Mouse (Mus musculus) liver, adult 2 months (tissue): ENCODE measurements at regions not wholly inside any gene's neighbourhood (a gene's known extent, or its start where the extent isn't known, plus 50 kb on each side); places are given as distances from the start of the nearest gene placed in this dataset.

Experiments used
- DNase-seq: peaks from one replicate; pipeline ENCODE4 v3.0.0-alpha.2; 2011; ENCODE audit warnings: low read depth, low spot score; ENCODE audit errors: extremely low read depth
- H3K27ac ChIP-seq: fragments of 200-500 bp; replicated peaks from 2 replicates; pipeline ENCODE4 v1.5.1; 2012; ENCODE audit warnings: low read depth, mild to moderate bottlenecking, control low read depth, inconsistent platforms, low read length; ENCODE audit not compliant: insufficient read depth
- H3K27me3 ChIP-seq: fragments of 200-500 bp; 2 replicates; pipeline ENCODE4 v1.6.1; 2012; ENCODE audit warnings: mild to moderate bottlenecking, moderate library complexity, low read length, inconsistent platforms; ENCODE audit not compliant: control insufficient read depth, insufficient read depth
- H3K36me3 ChIP-seq: fragments of 200-500 bp; 2 replicates; pipeline ENCODE4 v1.6.1; 2012; ENCODE audit warnings: low read length, inconsistent platforms; ENCODE audit not compliant: control insufficient read depth, insufficient read depth
- H3K4me1 ChIP-seq: fragments of 200-500 bp; 2 replicates; pipeline ENCODE4 v1.6.1; 2011; ENCODE audit warnings: low read length; ENCODE audit not compliant: control insufficient read depth, insufficient read depth
- H3K4me3 ChIP-seq: fragments of 200-500 bp; 2 replicates; pipeline ENCODE4 v1.5.1; 2011; ENCODE audit warnings: low read depth, mild to moderate bottlenecking, control low read depth, low read length, moderate library complexity; ENCODE audit not compliant: insufficient read depth
- H3K79me2 ChIP-seq: fragments of 200-500 bp; 2 replicates; pipeline ENCODE4 v1.6.1; 2012; ENCODE audit warnings: inconsistent platforms, mild to moderate bottlenecking, low read length, moderate library complexity; ENCODE audit not compliant: control insufficient read depth, insufficient read depth
- H3K9ac ChIP-seq: fragments of 200-500 bp; 2 replicates; pipeline ENCODE4 v1.6.1; 2012; ENCODE audit warnings: low read depth, mild to moderate bottlenecking, control low read depth, inconsistent platforms, low read length
- CTCF ChIP-seq: fragments of 200-500 bp; IDR thresholded peaks from 2 replicates; pipeline ENCODE4 v1.5.1; 2011; ENCODE audit warnings: low read depth, low read length, control low read depth
- POLR2A ChIP-seq: fragments of 200-500 bp; IDR thresholded peaks from 2 replicates; pipeline ENCODE4 v1.6.1; 2011; ENCODE audit warnings: low read length, control low read depth; ENCODE audit not compliant: insufficient read depth; ENCODE audit errors: extremely low read depth
- WGBS: fragments of 180-500 bp; shearing (Covaris S2); methylation state at CpG from one replicate; pipeline ENCODE4 v1.1.7; 2018; 5-methylcytosine and 5-hydroxymethylcytosine counted together

GRCm38 (mm10) chr8:127988887-127989286 is 369.5 kb upstream of the Nrp1 start:
- TF ChIP-seq CTCF (no peak), POLR2A (no peak)
- no peak overlapping the region for H3K9ac ChIP-seq
- 96% methylated on average over 1 of the region's 1 CpGs for whole genome bisulfite sequencing
- H3K27ac ChIP-seq = no peak overlapping the region
- H3K4me3 ChIP-seq = no peak overlapping the region
- no peaks in the 10 kb centered on the region for H3K4me1 ChIP-seq
- no peaks in the 10 kb centered on the region for H3K79me2 ChIP-seq
- H3K36me3 ChIP-seq = no peaks in the 10 kb centered on the region
- DNase-seq = no peak
- H3K27me3 ChIP-seq = no peaks in the 10 kb centered on the region

GRCm38 (mm10) chr8:127994898-127995297 is 363.5 kb upstream of the Nrp1 start:
- Histone ChIP-seq H3K27ac (no peak overlapping the region), H3K36me3 (no peaks in the 10 kb centered on the region), H3K9ac (no peak overlapping the region), H3K4me3 (no peak overlapping the region), H3K79me2 (no peaks in the 10 kb centered on the region), H3K4me1 (no peaks in the 10 kb centered on the region), H3K27me3 (no peaks in the 10 kb centered on the region)
- no peak for DNase-seq
- WGBS = 100% methylated on average over 1 of the region's 1 CpGs
- TF ChIP-seq CTCF = no peak
- TF ChIP-seq POLR2A = no peak

GRCm38 (mm10) chr8:127995490-127995889 is 362.9 kb upstream of the Nrp1 start:
- 96% methylated on average over 1 of the region's 1 CpGs for WGBS
- H3K4me3 ChIP-seq = no peak overlapping the region
- no peak for DNase-seq
- H3K9ac ChIP-seq = no peak overlapping the region
- no peaks in the 10 kb centered on the region for H3K79me2 ChIP-seq
- no peaks in the 10 kb centered on the region for H3K4me1 ChIP-seq
- no peaks in the 10 kb centered on the region for H3K36me3 ChIP-seq
- TF ChIP-seq CTCF (no peak), POLR2A (no peak)
- no peaks in the 10 kb centered on the region for H3K27me3 ChIP-seq
- H3K27ac ChIP-seq = no peak overlapping the region

DNA sequence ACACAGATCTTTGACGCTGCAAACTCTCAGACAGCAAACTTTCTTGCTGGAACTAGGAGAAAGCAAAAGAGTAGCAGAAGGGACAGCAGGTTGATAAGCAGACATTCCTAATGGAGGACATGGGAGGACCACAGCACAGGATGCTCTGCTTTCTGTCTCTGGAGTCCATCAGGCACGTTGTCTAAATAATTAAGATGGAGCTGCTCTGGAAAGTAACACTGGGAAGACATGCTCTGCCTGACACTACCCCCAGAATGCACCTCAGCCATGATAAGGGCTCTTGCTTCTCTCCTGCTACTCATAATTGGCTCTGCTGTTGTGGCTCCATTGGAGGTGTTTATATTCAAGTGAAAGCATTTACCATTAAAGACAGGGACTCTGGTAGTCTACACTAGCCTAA is 356.0 kb upstream of the Nrp1 start:
- 68% methylated on average over 2 of the region's 2 CpGs for WGBS
- TF ChIP-seq POLR2A (no peak), CTCF (no peak)
- Histone ChIP-seq H3K9ac (no peak overlapping the region), H3K36me3 (no peaks in the 10 kb centered on the region), H3K27ac (no peak overlapping the region), H3K27me3 (no peaks in the 10 kb centered on the region), H3K4me3 (no peak overlapping the region), H3K4me1 (no peaks in the 10 kb centered on the region; the same call in 1 of the 2 replicates), H3K79me2 (no peaks in the 10 kb centered on the region)
- no peak for DNase-seq

DNA sequence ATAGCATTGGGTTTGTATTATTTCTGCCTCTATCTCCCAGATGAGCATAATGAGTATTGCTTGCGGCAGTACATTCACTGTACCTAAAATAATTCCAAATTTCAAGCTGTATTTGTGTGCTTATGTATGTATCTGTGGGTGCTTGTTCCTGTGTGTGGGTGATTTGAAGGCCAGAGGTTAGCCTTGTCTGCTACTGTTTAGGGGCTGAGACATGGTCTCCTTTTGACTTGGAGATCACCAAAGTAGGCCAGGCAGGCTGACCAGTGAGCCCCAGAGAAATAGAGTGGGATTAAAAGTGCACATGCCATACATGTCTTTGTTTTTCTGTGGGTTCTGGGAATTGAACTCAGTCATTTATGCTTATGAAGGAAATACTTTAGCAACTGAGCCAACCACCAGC is 355.6 kb upstream of the Nrp1 start:
- no peaks in the 10 kb centered on the region for H3K36me3 ChIP-seq
- no peaks in the 10 kb centered on the region; the same call in 1 of the 2 replicates for H3K4me1 ChIP-seq
- H3K4me3 ChIP-seq = no peak overlapping the region
- no peaks in the 10 kb centered on the region for H3K79me2 ChIP-seq
- DNase-seq = no peak
- no peak for TF ChIP-seq POLR2A
- TF ChIP-seq CTCF = no peak
- no peak overlapping the region for H3K9ac ChIP-seq
- H3K27me3 ChIP-seq = no peaks in the 10 kb centered on the region
- 98% methylated on average over 1 of the region's 1 CpGs for WGBS
- no peak overlapping the region for H3K27ac ChIP-seq

DNA sequence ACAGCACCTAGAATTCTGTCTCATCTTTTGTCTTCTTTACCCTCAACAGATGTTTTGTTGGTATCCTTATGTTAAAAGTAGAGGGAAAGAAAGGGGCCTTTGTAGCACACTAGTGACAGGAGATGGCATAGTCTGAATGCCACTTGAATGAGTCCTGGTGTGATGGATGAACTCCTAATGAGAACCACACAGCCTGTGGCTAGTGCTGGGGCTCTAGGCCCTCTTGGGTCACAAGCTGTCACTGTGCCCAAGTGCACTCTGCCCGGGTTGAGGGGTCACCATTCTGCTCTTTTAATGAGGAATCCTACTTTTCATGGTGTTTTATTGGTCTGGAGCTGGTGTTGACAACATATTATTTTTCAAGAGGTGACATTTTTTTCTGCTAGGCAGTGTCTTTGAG is 355.0 kb upstream of the Nrp1 start:
- no peak overlapping the region for H3K4me3 ChIP-seq
- DNase-seq = no peak
- H3K27me3 ChIP-seq = no peaks in the 10 kb centered on the region
- TF ChIP-seq POLR2A (no peak), CTCF (no peak)
- H3K4me1 ChIP-seq = no peaks in the 10 kb centered on the region; the same call in 1 of the 2 replicates
- H3K79me2 ChIP-seq = no peaks in the 10 kb centered on the region
- no peak overlapping the region for H3K9ac ChIP-seq
- no peaks in the 10 kb centered on the region for H3K36me3 ChIP-seq
- H3K27ac ChIP-seq = no peak overlapping the region
- 79% methylated on average over 1 of the region's 1 CpGs for WGBS

DNA sequence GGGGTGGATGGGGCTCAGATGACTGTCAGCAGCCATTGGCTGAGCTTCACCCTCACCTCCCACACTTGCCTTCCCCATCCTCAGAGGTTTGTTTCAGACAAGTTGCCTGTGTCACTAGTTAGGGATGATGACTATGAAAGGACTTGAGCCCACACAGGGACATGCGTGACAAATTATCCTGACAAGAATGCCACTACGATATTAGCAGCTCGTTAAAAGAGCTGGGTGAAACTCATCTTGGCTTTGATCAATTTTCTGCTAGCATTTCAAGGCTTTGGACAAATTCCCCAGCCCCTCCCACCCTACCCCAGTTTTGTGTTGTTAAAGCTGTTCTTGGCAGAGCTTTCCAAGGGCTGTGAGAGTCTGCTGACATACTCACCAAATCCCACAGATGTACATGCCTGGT is 354.5 kb upstream of the Nrp1 start:
- 90% methylated on average over 3 of the region's 3 CpGs for WGBS
- DNase-seq = no peak
- H3K79me2 ChIP-seq = no peaks in the 10 kb centered on the region
- no peaks in the 10 kb centered on the region for H3K27me3 ChIP-seq
- H3K4me3 ChIP-seq = no peak overlapping the region
- TF ChIP-seq POLR2A (no peak), CTCF (no peak)
- H3K4me1 ChIP-seq = no peaks in the 10 kb centered on the region; the same call in 1 of the 2 replicates
- H3K36me3 ChIP-seq = no peaks in the 10 kb centered on the region
- no peak overlapping the region for H3K9ac ChIP-seq
- no peak overlapping the region for H3K27ac ChIP-seq
